Comparison of ENCODE assay signal across 22 mouse cellular contexts in the genomic region with DNA sequence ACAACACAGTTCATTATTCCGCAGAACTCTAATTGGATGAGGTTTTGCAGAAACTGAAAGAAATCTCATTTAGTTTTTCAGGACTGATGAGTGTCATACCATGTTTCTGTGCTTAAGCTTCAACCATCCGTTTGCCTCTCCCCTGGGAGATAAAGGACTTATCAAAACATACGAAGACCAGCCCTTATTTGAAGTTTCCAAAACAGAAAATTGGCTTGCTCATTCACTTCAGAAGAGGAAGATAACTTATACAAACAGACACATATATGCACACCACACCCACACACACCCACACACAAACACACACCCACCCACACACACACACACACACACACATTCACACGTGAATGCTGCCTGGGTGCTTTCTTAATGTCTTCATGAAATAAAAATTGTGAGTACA.
"Had no signal": no experiment of that assay in that cellular context is flagged by ENCODE, and none has a peak within 500 bp of the region (broad histone marks: within the 10 kb centered on the region; RNA-seq: fewer than 3 reads in every experiment).

No protein-coding gene starts in this region.

- H3K9me3 ChIP-seq: intestine, embryonic 15.5 days; lung, embryonic 15.5 days; midbrain, embryonic 12.5 days; midbrain, embryonic 15.5 days; neural tube, embryonic 12.5 days; neural tube, embryonic 15.5 days had no signal

- H3K4me1 ChIP-seq: intestine, embryonic 15.5 days; lung, embryonic 15.5 days; midbrain, embryonic 12.5 days; midbrain, embryonic 15.5 days; neural tube, embryonic 12.5 days; neural tube, embryonic 15.5 days had no signal

- H3K4me3 ChIP-seq: intestine, embryonic 15.5 days; layer of hippocampus, adult 2 months; left cerebral cortex, adult 2 months; lung, embryonic 15.5 days; midbrain, embryonic 12.5 days; midbrain, embryonic 15.5 days; neural tube, embryonic 12.5 days; neural tube, embryonic 15.5 days had no signal

- H3K4me2 ChIP-seq: intestine, embryonic 15.5 days; lung, embryonic 15.5 days; midbrain, embryonic 12.5 days; midbrain, embryonic 15.5 days; neural tube, embryonic 12.5 days; neural tube, embryonic 15.5 days had no signal

- DNase-seq: kidney, adult 2 months; kidney, postnatal 25 days; layer of hippocampus, postnatal 36 days; lung, adult 18-20 months; lung, postnatal 10 days; lung, postnatal 36 days; right cerebral cortex, adult 18-20 months; right cerebral cortex, postnatal 14 days; right cerebral cortex, postnatal 4 days; thymus, adult 2 months; thymus, postnatal 14 days; thymus, postnatal 4 days had no signal

- H3K27me3 ChIP-seq: intestine, embryonic 15.5 days; lung, embryonic 15.5 days; midbrain, embryonic 12.5 days; midbrain, embryonic 15.5 days; neural tube, embryonic 12.5 days; neural tube, embryonic 15.5 days had no signal

- H3K27ac ChIP-seq: intestine, embryonic 15.5 days; kidney, postnatal 0 days; layer of hippocampus, adult 2 months; left cerebral cortex, adult 2 months; lung, embryonic 15.5 days; midbrain, embryonic 12.5 days; midbrain, embryonic 15.5 days; neural tube, embryonic 12.5 days; neural tube, embryonic 15.5 days; stomach, postnatal 0 days had no signal

- H3K36me3 ChIP-seq: intestine, embryonic 15.5 days; lung, embryonic 15.5 days; midbrain, embryonic 12.5 days; midbrain, embryonic 15.5 days; neural tube, embryonic 12.5 days; neural tube, embryonic 15.5 days had no signal

- ATAC-seq: intestine, embryonic 15.5 days; midbrain, embryonic 15.5 days had no signal

- H3K9ac ChIP-seq: intestine, embryonic 15.5 days; lung, embryonic 15.5 days; midbrain, embryonic 12.5 days; midbrain, embryonic 15.5 days; neural tube, embryonic 12.5 days; neural tube, embryonic 15.5 days had no signal
